Mouse (Mus musculus) neutrophil, adult 5-6 weeks (primary cell): Measurements from ENCODE around the gene Izumo2. TPM values are rescaled to one million over a fixed set of nuclear protein-coding genes. Genes with fewer than 3 reads are reported as not detected.
A peak's percentile ranks its signal among the peaks of the same experiment; 100 is the strongest.
"Not testable (repeated sequence)": the region's sequence is repeated elsewhere in the genome, so short reads cannot be mapped to it uniquely, and the experiment has no call there.

ENCODE experiments used
- ATAC-seq: fragments of 151-379, 151-347 bp; 2 replicates; pipeline ENCODE4 v1.8.0; 2017; ENCODE audit warnings: mild to moderate bottlenecking, moderate TSS enrichment; ENCODE audit not compliant: insufficient number of reproducible peaks, poor library complexity, low FRiP score, severe bottlenecking; ENCODE audit errors: extremely low read depth
- total RNA-seq: library from RNA; stranded (forward); fragments of 200-1000 nt; gene quantifications from 2 replicates; pipeline ENCODE4 v1.2.3, GENCODE M21; 2017

Izumo2 gene
- total RNA-seq, 1 experiment from 2014 or later: not detected

- ATAC-seq: peak; percentile 64
Measured at GRCm38 (mm10) chr7:44745076-44745475, 36.5 kb downstream of the Izumo2 start.

GRCm38 (mm10) chr7:44747115-44747514, 38.6 kb downstream of the Izumo2 start:
- no peak for ATAC-seq

GRCm38 (mm10) chr7:44748101-44749044, 39.8 kb downstream of the Izumo2 start, which contains the start of gene Vrk3:
Gene Vrk3, plus strand, starts transcription at chr7:44748413.
- peak; percentile 93 for ATAC-seq

- not testable (repeated sequence) for ATAC-seq
Measured at GRCm38 (mm10) chr7:44750950-44751349, 42.4 kb downstream of the Izumo2 start, which contains the start of gene Zfp473. Gene Zfp473, minus strand, starts transcription at chr7:44751050.

- ATAC-seq: no peak
Measured at GRCm38 (mm10) chr7:44757164-44757563, 48.6 kb downstream of the Izumo2 start.

GRCm38 (mm10) chr7:44760366-44760765, 51.8 kb downstream of the Izumo2 start:
- ATAC-seq: no peak

GRCm38 (mm10) chr7:44768129-44768528, 59.6 kb downstream of the Izumo2 start:
- ATAC-seq: no peak

Other genes starting within 250 kb of the Izumo2 start
- not detected in 2 replicates for gene Aspdh, start 243.4 kb upstream of the Izumo2 start, total RNA-seq
- 19.9 and 24.7 TPM in 2 replicates for gene Josd2, start 240.8 kb upstream of the Izumo2 start, total RNA-seq
- gene Emc10, start 212.2 kb upstream of the Izumo2 start, total RNA-seq: 29.0 and 37.8 TPM in 2 replicates
- 7.3 and 7.6 TPM in 2 replicates for gene Fam71e1, start 212.2 kb upstream of the Izumo2 start, total RNA-seq
- gene Mybpc2, start 184.1 kb upstream of the Izumo2 start, total RNA-seq: 3.7 and 7.9 TPM in 2 replicates
- 205 and 207 TPM in 2 replicates for gene Spib, start 176.7 kb upstream of the Izumo2 start, total RNA-seq
- 53.4 and 61.8 TPM in 2 replicates for gene Pold1, start 159.9 kb upstream of the Izumo2 start, total RNA-seq
- 180 and 184 TPM in 2 replicates for gene Nr1h2, start 154.8 kb upstream of the Izumo2 start, total RNA-seq
- gene Napsa, start 136.4 kb upstream of the Izumo2 start, total RNA-seq: 115 and 117 TPM in 2 replicates
- 0.81 and 1.4 TPM in 2 replicates for gene Kcnc3, start 118.1 kb upstream of the Izumo2 start, total RNA-seq
- not detected in 2 replicates for gene Myh14, start 37.9 kb upstream of the Izumo2 start, total RNA-seq
- 49.1 and 52.8 TPM in 2 replicates for gene Vrk3, start 39.7 kb downstream of the Izumo2 start, total RNA-seq
- gene Zfp473, start 42.3 kb downstream of the Izumo2 start, total RNA-seq: 0.98 and 1.5 TPM in 2 replicates
- gene Nup62, start 107.3 kb downstream of the Izumo2 start, total RNA-seq: 40.6 and 42.0 TPM in 2 replicates
- gene Il4i1, start 107.6 kb downstream of the Izumo2 start, total RNA-seq: 25.3 and 28.3 TPM in 2 replicates
- 1.3 and 1.8 TPM in 2 replicates for gene Atf5, start 107.9 kb downstream of the Izumo2 start, total RNA-seq
- 26.4 and 37.0 TPM in 2 replicates for gene Akt1s1, start 140.2 kb downstream of the Izumo2 start, total RNA-seq
- gene Tbc1d17, start 140.3 kb downstream of the Izumo2 start, total RNA-seq: 62.0 and 73.8 TPM in 2 replicates
- gene Pnkp, start 148.4 kb downstream of the Izumo2 start, total RNA-seq: 95.7 and 102 TPM in 2 replicates
- 5.2 and 9.7 TPM in 2 replicates for gene Ptov1, start 161.0 kb downstream of the Izumo2 start, total RNA-seq
- 23.5 and 26.8 TPM in 2 replicates for gene Med25, start 184.0 kb downstream of the Izumo2 start, total RNA-seq
- 22.1 and 29.9 TPM in 2 replicates for gene Fuz, start 187.3 kb downstream of the Izumo2 start, total RNA-seq
- gene Ap2a1, start 220.8 kb downstream of the Izumo2 start, total RNA-seq: 23.9 and 29.8 TPM in 2 replicates
- not detected in 2 replicates for gene Tsks, start 234.5 kb downstream of the Izumo2 start, total RNA-seq